Comparison of ENCODE assay signal across 7 mouse cellular contexts in the genomic region with DNA sequence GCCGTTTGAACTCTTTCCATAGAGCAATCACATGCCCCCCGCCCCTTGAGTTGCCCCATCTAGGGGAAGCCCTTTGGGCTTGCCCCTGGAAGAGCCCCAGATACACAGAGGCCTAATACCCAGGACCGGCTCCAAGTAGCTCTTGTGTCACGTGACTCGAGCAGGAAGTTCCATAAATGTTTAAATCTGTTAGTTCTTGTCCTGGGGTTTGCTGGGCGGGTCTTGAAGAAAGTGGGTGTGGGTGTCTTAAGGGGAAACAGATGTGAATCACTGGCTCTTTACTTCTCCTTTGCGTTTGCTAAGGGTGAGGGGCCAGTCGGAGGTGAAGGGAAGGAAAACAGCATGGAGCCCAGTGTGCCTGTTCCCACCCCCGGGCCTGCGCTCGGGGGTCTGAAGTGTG. TPM values are rescaled to one million over a fixed set of nuclear protein-coding genes. Genes with fewer than 3 reads are reported as not detected.
DNase-seq lines count a peak whose midpoint lies in the region; ATAC-seq and TF ChIP-seq lines count a peak whose summit lies in the region.

No protein-coding gene starts in this region.

- H3K36me3 ChIP-seq in C2C12 (ENCODE audit: control insufficient read depth, insufficient read depth) (no peaks in the 10 kb centered on the region), G1E (replicated peaks) (no peaks in the 10 kb centered on the region)
- no peaks in the 10 kb centered on the region for H3K36me3 ChIP-seq in hindbrain, embryonic 13.5 days

- H3K27ac ChIP-seq in hindbrain, embryonic 13.5 days: no peak overlapping the region

- H3ac ChIP-seq in C2C12 (ENCODE audit: control insufficient read depth, insufficient read length, low read depth): no peak overlapping the region

- no peaks in the 10 kb centered on the region for H3K79me3 ChIP-seq in C2C12 (ENCODE audit: low read depth)

- 0 out of 2 replicates have a peak, but pooled peaks cover 3% of the 10 kb centered on the region for H3K9me3 ChIP-seq in G1E (replicated peaks)
- H3K9me3 ChIP-seq in hindbrain, embryonic 13.5 days: no peaks in the 10 kb centered on the region

- H3K27me3 ChIP-seq in C2C12 (ENCODE audit: control insufficient read depth, insufficient read depth, insufficient read length) (no peaks in the 10 kb centered on the region), G1E (ENCODE audit: insufficient read depth, low read length) (peaks cover 79% of the 10 kb centered on the region)
- peaks cover 40% of the 10 kb centered on the region for H3K27me3 ChIP-seq in hindbrain, embryonic 13.5 days

- H3K9ac ChIP-seq in hindbrain, embryonic 13.5 days: no peak overlapping the region

- no peak for ATAC-seq in G1E (ENCODE audit: extremely low read depth, insufficient number of reproducible peaks, low FRiP score, poor library complexity, severe bottlenecking)
- no peak for ATAC-seq in hindbrain, embryonic 13.5 days (ENCODE audit: low FRiP score)

- H3K4me3 ChIP-seq in C2C12 (ENCODE audit: insufficient read depth, poor library complexity, severe bottlenecking): no peak overlapping the region
- H3K4me3 ChIP-seq in G1E (ENCODE audit: low read depth, low read length): no peak overlapping the region; the same call in 1 of the 2 replicates
- no peak overlapping the region for H3K4me3 ChIP-seq in hindbrain, embryonic 13.5 days

- peak overlapping the region; percentile 99; the same call in 1 of the 2 replicates for H3K4me2 ChIP-seq in hindbrain, embryonic 13.5 days

- no peaks in the 10 kb centered on the region for H3K79me2 ChIP-seq in C2C12 (ENCODE audit: control insufficient read depth, insufficient read depth)

- TF ChIP-seq CTCF in C2C12 (IDR thresholded peaks at IDR 0.05; ENCODE audit: control insufficient read depth, insufficient read depth, insufficient read length) (no peak), G1E (IDR thresholded peaks at IDR 0.05; ENCODE audit: low read depth, low read length) (no peak)

- DNase-seq in G1E (ENCODE audit: low spot score): peak; percentile 22
- DNase-seq in lung, postnatal 36 days: peak; percentile 81
- no peak for DNase-seq in retina, postnatal 1 day
- DNase-seq in cerebellum, adult 18-20 months: no peak
- DNase-seq in c-Kit-positive CD71-positive TER-119-positive erythroid progenitor cells, embryonic 14.5 days (ENCODE audit: low spot score): no peak

- WGBS in hindbrain, embryonic 13.5 days: 81% methylated on average over 11 of the region's 11 CpGs

- H3K4me1 ChIP-seq in G1E (ENCODE audit: insufficient read depth, low read depth, low read length): peaks cover 24% of the 10 kb centered on the region
- H3K4me1 ChIP-seq in hindbrain, embryonic 13.5 days (replicated peaks): peaks cover 16% of the 10 kb centered on the region

TF ChIP-seq in C2C12, 6 proteins besides CTCF, POLR2A, EP300 and RAD21:
- TF ChIP-seq USF1 (IDR thresholded peaks at IDR 0.05; ENCODE audit: low read depth) (peak; percentile 86), CEBPB (IDR thresholded peaks at IDR 0.05; ENCODE audit: low read depth) (no peak)
TF ChIP-seq in C2C12: peak in this region for 1.

RNA-seq across cellular contexts. Expression of a gene that starts 2.3 kb away (rescaled TPM):
- polyA plus RNA-seq in C2C12 (2012; fragmentation: generic; extraction: Trizol) (3.7 TPM), G1E (2012) (0.03 and 0.04 TPM in 2 replicates)
- total RNA-seq in G1E (2014; fragmentation: Nextera tagmentation) (not detected in 2 replicates), G1E (2017) (0.16 and 0.29 TPM in 2 replicates)
- 3.8 and 5.4 TPM in 2 replicates for polyA plus RNA-seq in hindbrain, embryonic 13.5 days (2015; fragmentation: Nextera tagmentation; extraction: Ambion mirVana)

RNA-seq across cellular contexts. Expression of a gene that starts 30.1 kb away (rescaled TPM):
- polyA plus RNA-seq in C2C12 (2012; fragmentation: generic; extraction: Trizol) (38.0 TPM), G1E (2012) (3.4 and 4.5 TPM in 2 replicates)
- total RNA-seq in G1E (2014; fragmentation: Nextera tagmentation) (12.8 and 13.8 TPM in 2 replicates), G1E (2017) (15.3 and 21.5 TPM in 2 replicates)
- 16.1 and 16.4 TPM in 2 replicates for polyA plus RNA-seq in hindbrain, embryonic 13.5 days (2015; fragmentation: Nextera tagmentation; extraction: Ambion mirVana)

RNA-seq across cellular contexts. Expression of a gene that starts 30.2 kb away (rescaled TPM):
- polyA plus RNA-seq in C2C12 (2012; fragmentation: generic; extraction: Trizol) (8.6 TPM), G1E (2012) (4.2 and 6.2 TPM in 2 replicates)
- total RNA-seq in G1E (2014; fragmentation: Nextera tagmentation) (33.2 and 33.9 TPM in 2 replicates), G1E (2017) (16.0 and 16.2 TPM in 2 replicates)
- polyA plus RNA-seq in hindbrain, embryonic 13.5 days (2015; fragmentation: Nextera tagmentation; extraction: Ambion mirVana): 37.5 and 40.2 TPM in 2 replicates

Comparison
In these comparisons a context has a peak if more than half of its experiments do, and no peak if none do; other contexts are left out.
1. DNase-seq: peak in G1E (single experiment) and lung, postnatal 36 days (single experiment); none in retina, postnatal 1 day (single experiment), cerebellum, adult 18-20 months (0 of 2) and c-Kit-positive CD71-positive TER-119-positive erythroid progenitor cells, embryonic 14.5 days (single experiment).